Mouse (Mus musculus): ENCODE data around the gene Psenen. TPM values are rescaled to one million over a fixed set of nuclear protein-coding genes. Genes with fewer than 3 reads are reported as not detected.

Gene Psenen
- 10 to 100 TPM; 79.9 to 92.3 TPM for total RNA-seq (2021)
- long read RNA-seq, experiment 1, transcript Psenen-201 (4 exons, 708 nt): major isoform, 32 of 46 reads
- long read RNA-seq, experiment 1, transcript Psenen-203 (3 exons, 669 nt): minor isoform, 8 of 46 reads
- long read RNA-seq, experiment 1, partial matches to known transcripts: 0 of 46 reads
- long read RNA-seq, experiment 1, other reads (novel, unspliced or antisense): 5 of 46 reads
- long read RNA-seq, experiment 2, transcript Psenen-201 (4 exons, 708 nt): major isoform, 28 of 38 reads
- long read RNA-seq, experiment 2, partial matches to known transcripts: 0 of 38 reads
- long read RNA-seq, experiment 2, other reads (novel, unspliced or antisense): 4 of 38 reads

GRCm38 (mm10) chr7:30563117-30563905, at the start of gene Psenen, which contains the start of the genes U2af1l4 and Gm49396:
Gene Psenen, minus strand, starts transcription at chr7:30563627.
Gene U2af1l4, plus strand, starts transcription at chr7:30563301.
Gene Gm49396, plus strand, starts transcription at chr7:30563344.
- peak within 1 kb of the TSS; percentile 99 for H3K27ac ChIP-seq
- no peak for TF ChIP-seq CTCF (conservative IDR thresholded peaks at IDR 0.05)
- H3K4me3 ChIP-seq: peak within 1 kb of the TSS; percentile 93
- DNase-seq (ENCODE audit: low spot score in 2 of 2): peak; percentile 95 to 97

DNA sequence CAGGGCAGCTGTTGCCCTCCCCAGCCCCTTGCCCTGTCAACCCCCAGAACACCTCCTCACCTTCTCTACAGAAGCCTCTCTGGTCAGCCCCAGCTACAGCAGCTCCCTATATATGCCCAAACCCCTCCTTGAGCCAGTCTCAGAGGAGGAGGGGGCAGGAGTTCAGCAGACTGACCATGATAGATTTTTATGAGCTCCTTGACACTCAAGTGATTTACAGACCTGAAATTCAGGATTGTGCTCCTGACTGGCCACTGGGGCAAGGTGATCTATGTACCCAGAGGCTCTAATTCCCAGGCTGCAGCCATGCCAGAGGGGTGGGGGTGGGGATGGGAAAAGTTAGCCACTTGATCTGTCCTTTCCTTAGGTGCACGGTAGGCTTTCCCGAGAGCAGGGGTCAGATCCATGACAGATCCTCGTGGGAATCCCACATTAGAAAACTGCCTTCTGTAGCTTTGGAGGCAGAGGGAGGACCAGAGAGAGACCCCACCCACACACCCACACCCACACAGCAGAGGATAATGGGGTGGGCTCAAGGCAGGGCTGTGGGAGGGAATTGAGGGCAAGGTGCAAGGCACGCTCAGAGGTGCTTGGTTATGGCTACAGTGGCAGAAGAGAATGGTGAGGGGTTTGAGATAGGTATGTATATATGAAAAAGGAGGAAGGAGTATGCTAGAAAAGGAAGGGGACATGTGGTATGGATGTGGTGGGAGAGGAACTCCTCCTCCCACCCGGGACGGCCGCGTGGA, 49.4 kb upstream of the Psenen start, which contains the start of gene Upk1a:
TSS of gene Upk1a (minus strand) at position 194 of the 749 bp plus-strand sequence.
- DNase-seq (ENCODE audit: low spot score in 2 of 2): no peak
- TF ChIP-seq CTCF (conservative IDR thresholded peaks at IDR 0.05): no peak
- no peak within 1 kb of the TSS for H3K4me3 ChIP-seq

GRCm38 (mm10) chr7:30610043-30610442, 46.6 kb upstream of the Psenen start:
- no peak for TF ChIP-seq CTCF (conservative IDR thresholded peaks at IDR 0.05)
- DNase-seq (ENCODE audit: low spot score in 2 of 2): no peak

More for the DNA sequence above, 49.4 kb upstream of the Psenen start, which contains the start of gene Upk1a:
- no peak within 1 kb of the TSS for H3K27ac ChIP-seq

GRCm38 (mm10) chr7:30608476-30608875, 45.0 kb upstream of the Psenen start:
- no peak for TF ChIP-seq CTCF (conservative IDR thresholded peaks at IDR 0.05)
- Histone ChIP-seq H3K27ac (no peak overlapping the region), H3K4me3 (no peak overlapping the region)
- DNase-seq (ENCODE audit: low spot score in 2 of 2): no peak

More at GRCm38 (mm10) chr7:30610043-30610442, 46.6 kb upstream of the Psenen start:
- Histone ChIP-seq H3K4me3 (no peak overlapping the region), H3K27ac (no peak overlapping the region)

DNA sequence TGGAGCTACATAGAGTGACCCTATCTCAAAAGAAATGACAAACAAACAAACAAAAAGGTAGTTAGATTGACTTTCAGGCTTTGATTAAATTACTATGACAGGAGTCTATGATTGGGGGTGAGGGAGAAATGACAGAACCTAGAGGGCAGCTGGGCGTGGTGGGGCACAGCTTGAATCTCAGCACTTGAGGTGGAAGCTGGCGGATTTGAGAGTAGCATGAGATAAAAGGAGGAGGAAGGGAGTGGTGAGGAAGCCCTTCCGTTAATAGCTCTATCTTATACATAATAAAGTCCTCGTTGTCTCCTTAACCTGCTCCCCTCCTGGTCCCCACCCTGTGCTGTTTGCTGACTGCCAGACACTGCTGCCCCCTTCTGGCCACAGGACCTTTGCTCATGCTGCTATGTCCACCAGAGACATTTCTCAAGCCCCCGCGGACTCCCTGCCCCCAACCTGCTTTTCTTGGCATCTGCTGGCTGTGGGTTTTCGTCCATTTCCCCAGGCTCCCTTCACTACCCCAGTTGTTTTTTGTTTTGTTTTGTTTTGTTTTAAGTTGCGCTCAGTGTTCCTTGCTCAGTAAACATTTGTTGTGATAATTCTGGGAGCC, 44.4 kb upstream of the Psenen start:
- H3K27ac ChIP-seq: no peak overlapping the region
- no peak for DNase-seq (ENCODE audit: low spot score in 2 of 2)
- H3K4me3 ChIP-seq: no peak overlapping the region
- peak; percentile 74 for TF ChIP-seq CTCF (conservative IDR thresholded peaks at IDR 0.05)

DNA sequence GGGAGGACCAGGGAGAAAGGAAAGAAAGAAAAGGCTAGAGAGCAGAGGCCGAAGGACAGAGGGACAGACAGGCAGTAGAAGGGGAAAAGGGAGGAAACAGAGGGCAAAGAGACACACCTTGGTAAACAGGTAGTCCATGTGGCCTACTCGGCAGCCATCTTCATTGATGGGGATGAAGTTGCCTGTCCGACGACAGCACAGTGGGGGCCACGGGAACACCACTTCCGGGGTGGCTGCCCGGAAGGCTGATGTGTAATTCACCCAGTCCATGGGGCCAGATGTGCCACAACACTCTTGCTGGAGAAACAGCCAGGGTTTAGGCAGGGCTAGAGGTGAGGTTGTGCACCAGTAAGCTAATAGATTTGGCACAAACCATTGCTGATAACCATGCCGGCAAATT, 41.5 kb upstream of the Psenen start:
- no peak overlapping the region for H3K4me3 ChIP-seq
- no peak for DNase-seq (ENCODE audit: low spot score in 2 of 2)
- H3K27ac ChIP-seq: no peak overlapping the region
- no peak for TF ChIP-seq CTCF (conservative IDR thresholded peaks at IDR 0.05)

DNA sequence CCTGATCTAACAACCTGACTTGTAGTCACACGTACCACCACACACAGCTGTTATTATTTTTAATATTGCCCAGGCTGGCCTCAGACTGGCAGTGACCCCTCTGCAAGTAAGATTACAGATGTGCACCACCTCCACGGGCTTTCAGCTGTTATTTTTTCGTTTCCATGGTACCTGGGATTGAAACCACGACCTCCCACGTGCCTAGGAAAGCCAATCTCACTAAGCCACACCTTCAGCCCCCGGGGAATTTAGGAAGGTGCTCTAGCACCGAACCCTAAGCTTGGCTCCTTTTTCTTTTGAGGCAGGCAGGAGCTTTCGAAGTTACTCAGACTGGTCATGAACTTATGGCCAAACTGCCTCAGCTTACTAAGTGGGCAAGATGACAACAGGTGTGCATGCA, 41.0 kb upstream of the Psenen start:
- DNase-seq (ENCODE audit: low spot score in 2 of 2): no peak
- no peak overlapping the region for H3K4me3 ChIP-seq
- no peak overlapping the region for H3K27ac ChIP-seq
- TF ChIP-seq CTCF (conservative IDR thresholded peaks at IDR 0.05): no peak

- H3K27ac ChIP-seq: no peak overlapping the region
- DNase-seq (ENCODE audit: low spot score in 2 of 2): no peak
- TF ChIP-seq CTCF (conservative IDR thresholded peaks at IDR 0.05): no peak
- no peak overlapping the region for H3K4me3 ChIP-seq
These were observed 39.2 kb upstream of the Psenen start for GRCm38 (mm10) chr7:30602583-30602982.

- Histone ChIP-seq H3K27ac (no peak overlapping the region), H3K4me3 (no peak overlapping the region)
- DNase-seq (ENCODE audit: low spot score in 2 of 2): no peak
- TF ChIP-seq CTCF (conservative IDR thresholded peaks at IDR 0.05): no peak
These were observed 37.2 kb upstream of the Psenen start for GRCm38 (mm10) chr7:30600651-30601050.

DNA sequence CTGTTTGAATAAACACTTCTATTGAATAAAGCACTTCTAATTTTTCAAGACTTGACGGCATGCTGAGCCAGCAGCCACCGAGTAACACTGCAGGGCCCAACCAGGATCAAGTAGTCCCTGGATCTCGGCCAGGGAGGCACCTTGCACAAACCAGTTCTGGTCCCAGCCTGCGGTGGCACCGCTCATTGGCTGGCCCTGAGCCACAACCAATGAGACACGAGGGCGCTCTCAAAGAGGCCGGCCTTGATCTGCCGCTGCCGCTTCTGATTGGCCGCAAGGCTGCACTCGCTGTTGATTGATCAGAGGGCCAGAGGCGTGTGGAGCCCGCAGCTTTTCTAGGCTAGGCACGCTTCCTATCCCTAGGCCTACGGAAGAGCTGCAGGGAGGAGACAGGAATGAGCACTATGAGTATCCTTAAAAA, 36.5 kb upstream of the Psenen start:
- no peak for TF ChIP-seq CTCF (conservative IDR thresholded peaks at IDR 0.05)
- H3K4me3 ChIP-seq: peak overlapping the region; percentile 38
- H3K27ac ChIP-seq: no peak overlapping the region
- DNase-seq (ENCODE audit: low spot score in 2 of 2): peak; percentile 88 to 92

DNA sequence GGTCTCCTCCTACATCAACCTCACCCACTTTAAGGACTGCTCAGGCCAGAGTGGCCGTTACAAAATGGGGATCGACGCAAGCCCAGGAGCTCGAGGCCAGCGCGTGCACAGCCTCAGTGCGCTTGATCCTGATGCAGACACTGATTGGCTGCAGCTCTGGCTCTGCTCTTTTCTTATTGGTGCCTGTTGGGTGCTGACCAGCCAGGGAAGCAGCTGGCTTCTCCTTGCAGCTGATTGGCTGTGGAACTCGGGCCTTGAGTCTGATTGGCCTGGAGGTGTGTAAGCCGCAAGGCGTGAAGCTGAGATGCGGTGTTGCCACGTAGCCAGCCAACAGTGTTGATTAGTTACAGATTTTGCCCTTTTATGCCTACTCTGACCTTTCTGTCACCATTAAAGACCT, 35.4 kb upstream of the Psenen start, which contains the start of gene Zbtb32:
TSS of gene Zbtb32 (minus strand) at position 124 of the 400 bp plus-strand sequence.
- H3K27ac ChIP-seq: no peak within 1 kb of the TSS
- DNase-seq (ENCODE audit: low spot score in 2 of 2): no peak
- peak within 1 kb of the TSS; percentile 38 for H3K4me3 ChIP-seq
- no peak for TF ChIP-seq CTCF (conservative IDR thresholded peaks at IDR 0.05)

DNA sequence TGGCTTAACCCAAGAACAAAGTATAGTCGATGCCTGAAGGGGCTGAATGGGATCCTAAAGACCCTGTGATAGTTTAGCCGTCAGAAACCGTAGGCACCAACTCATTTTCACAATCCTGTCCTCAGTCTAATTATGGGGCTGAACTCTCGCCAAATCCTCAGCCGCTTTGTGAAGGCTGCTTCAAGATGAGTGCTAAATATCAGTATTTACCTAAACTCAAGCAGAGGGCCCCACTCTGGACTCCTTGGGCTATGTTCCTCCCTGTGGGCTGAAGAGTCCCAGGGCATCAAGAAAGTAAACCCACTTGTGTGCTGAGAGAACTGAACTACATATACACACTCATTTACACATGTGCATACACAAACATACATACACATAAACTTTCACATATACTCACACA, 33.4 kb upstream of the Psenen start:
- no peak overlapping the region for H3K27ac ChIP-seq
- DNase-seq (ENCODE audit: low spot score in 2 of 2): no peak
- TF ChIP-seq CTCF (conservative IDR thresholded peaks at IDR 0.05): no peak
- H3K4me3 ChIP-seq: no peak overlapping the region

Data from layer of hippocampus, adult 2 months (tissue).